In the genomic region with DNA sequence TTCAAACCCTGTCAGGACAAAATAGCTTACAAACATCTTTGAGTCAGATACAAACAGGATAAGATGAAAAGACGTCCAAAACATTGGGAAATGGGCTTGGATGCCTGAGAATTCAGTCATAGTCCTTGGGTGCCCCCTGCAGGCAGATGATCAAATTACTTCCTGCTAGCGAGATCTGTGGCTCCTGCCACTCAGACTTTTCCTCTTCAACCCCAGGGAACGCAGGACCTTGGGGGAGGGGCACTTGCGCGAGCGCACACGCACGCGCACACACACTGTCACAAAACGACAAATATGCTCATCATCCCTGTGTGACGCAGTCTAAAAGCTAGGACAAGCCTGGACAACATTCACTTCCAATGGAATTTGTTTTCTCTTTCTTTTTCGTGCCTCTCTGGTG, we compare ENCODE assay signal across 8 mouse cellular contexts. TPM values are rescaled to one million over a fixed set of nuclear protein-coding genes. Genes with fewer than 3 reads are reported as not detected.
DNase-seq lines count a peak whose midpoint lies in the region; ATAC-seq and TF ChIP-seq lines count a peak whose summit lies in the region.

No protein-coding gene starts in this region.

- peak overlapping the region; percentile 33 to 46 (median 42) for H3K4me3 ChIP-seq in CH12.LX (replicated peaks in 1 of 3; ENCODE audit: low read depth in 2 of 3, low read length in 2 of 3, poor library complexity in 1 of 3)
- peak overlapping the region; percentile 23; the same call in 1 of the 2 replicates for H3K4me3 ChIP-seq in forebrain, embryonic 13.5 days
- peak overlapping the region; percentile 40 for H3K4me3 ChIP-seq in liver, embryonic 15.5 days (replicated peaks)
- peak overlapping the region; percentile 3; the same call in 1 of the 2 replicates for H3K4me3 ChIP-seq in neural tube, embryonic 11.5 days (ENCODE audit: low read depth, low read length)
- H3K4me3 ChIP-seq in stomach, embryonic 16.5 days (replicated peaks; ENCODE audit: low read length) = peak overlapping the region; percentile 43

- intact Hi-C loops in heart, postnatal 10 days (cut with DNase I) = loop anchor here (1.0 to 5.0 kb wide), 3 partner anchors 58 to 392 kb away; no protein-coding TSS in a partner anchor

- no peak for TF ChIP-seq EP300 in CH12.LX (IDR thresholded peaks at IDR 0.05; ENCODE audit: low read length)

- no peak overlapping the region for H3K27ac ChIP-seq in CH12.LX (ENCODE audit: insufficient read depth, low read depth)
- no peak overlapping the region for H3K27ac ChIP-seq in forebrain, embryonic 13.5 days
- no peak overlapping the region for H3K27ac ChIP-seq in liver, embryonic 15.5 days (replicated peaks)
- no peak overlapping the region for H3K27ac ChIP-seq in neural tube, embryonic 11.5 days (ENCODE audit: low read depth, low read length)
- no peak overlapping the region for H3K27ac ChIP-seq in stomach, embryonic 16.5 days (ENCODE audit: low read length)

- peaks cover 22% of the 10 kb centered on the region for H3K79me2 ChIP-seq in CH12.LX (replicated peaks; ENCODE audit: control insufficient read depth, extremely low read depth, insufficient read depth, poor library complexity, severe bottlenecking)

- TF ChIP-seq CTCF in CH12.LX (conservative IDR thresholded peaks at IDR 0.05 in 1 of 2, IDR thresholded peaks at IDR 0.05 in 1 of 2; ENCODE audit: low read depth in 2 of 2, low read length in 2 of 2) = peak; percentile 68 to 87

- peak overlapping the region; percentile 19; the same call in 1 of the 2 replicates for H3K9ac ChIP-seq in CH12.LX (ENCODE audit: insufficient read depth, low read depth)
- H3K9ac ChIP-seq in forebrain, embryonic 13.5 days = no peak overlapping the region
- no peak overlapping the region for H3K9ac ChIP-seq in liver, embryonic 15.5 days
- no peak overlapping the region for H3K9ac ChIP-seq in neural tube, embryonic 11.5 days (ENCODE audit: low read length)
- peak overlapping the region; percentile 67 for H3K9ac ChIP-seq in stomach, embryonic 16.5 days (ENCODE audit: low read length)

- in situ Hi-C loops in CH12.LX (cut with MboI; ENCODE audit: low pct_ligation_motif_present, low pct_unique_long_range_greater_than_20kb, low sequenced_read_pairs) = loop anchor here (5.0 to 25.0 kb wide), 5 partner anchors 57 to 1547 kb away; partner anchors contain the start of gene Zfp64

- peaks cover 29% of the 10 kb centered on the region for H3K27me3 ChIP-seq in CH12.LX (replicated peaks)
- 0 out of 2 replicates have a peak, but pooled peaks cover 4% of the 10 kb centered on the region for H3K27me3 ChIP-seq in forebrain, embryonic 13.5 days
- no peaks in the 10 kb centered on the region; the same call in 1 of the 2 replicates for H3K27me3 ChIP-seq in liver, embryonic 15.5 days
- H3K27me3 ChIP-seq in neural tube, embryonic 11.5 days (ENCODE audit: control insufficient read depth, insufficient read depth, low read length) = no peaks in the 10 kb centered on the region
- H3K27me3 ChIP-seq in stomach, embryonic 16.5 days (ENCODE audit: control insufficient read depth, insufficient read depth, low read length) = no peaks in the 10 kb centered on the region; the same call in 1 of the 2 replicates

- WGBS in forebrain, embryonic 13.5 days = 3% methylated on average over 12 of the region's 12 CpGs
- WGBS in liver, embryonic 15.5 days (ENCODE audit: insufficient replicate concordance) = 3% methylated on average over 12 of the region's 12 CpGs
- WGBS in neural tube, embryonic 11.5 days = 5% methylated on average over 12 of the region's 12 CpGs
- WGBS in stomach, embryonic 16.5 days = 2% methylated on average over 12 of the region's 12 CpGs

- TF ChIP-seq RAD21 in CH12.LX (IDR thresholded peaks at IDR 0.05; ENCODE audit: low read depth, low read length) = peak; percentile 83

- no peak for ATAC-seq in forebrain, embryonic 13.5 days
- no peak for ATAC-seq in liver, embryonic 15.5 days (ENCODE audit: insufficient read depth)
- ATAC-seq in neural tube, embryonic 11.5 days (ENCODE audit: insufficient read depth, low FRiP score, low TSS enrichment) = no peak
- no peak for ATAC-seq in stomach, embryonic 16.5 days (ENCODE audit: insufficient read depth, low FRiP score)

- no peaks in the 10 kb centered on the region for H3K9me3 ChIP-seq in CH12.LX (replicated peaks; ENCODE audit: low read length)
- no peaks in the 10 kb centered on the region for H3K9me3 ChIP-seq in forebrain, embryonic 13.5 days (replicated peaks)
- no peaks in the 10 kb centered on the region for H3K9me3 ChIP-seq in liver, embryonic 15.5 days (replicated peaks)
- H3K9me3 ChIP-seq in neural tube, embryonic 11.5 days (ENCODE audit: control insufficient read depth, low read length) = no peaks in the 10 kb centered on the region
- no peaks in the 10 kb centered on the region for H3K9me3 ChIP-seq in stomach, embryonic 16.5 days (replicated peaks; ENCODE audit: control insufficient read depth, low read length)

- dilution Hi-C loops in CH12.LX (cut with MboI; ENCODE audit: extremely low pct_ligation_motif_present, extremely low pct_unique_long_range_greater_than_20kb, low sequenced_read_pairs) = no loop called here

- peaks cover 17 to 41% of the 10 kb centered on the region in 2 experiments for H3K4me1 ChIP-seq in CH12.LX (ENCODE audit: control insufficient read depth in 1 of 2, insufficient read depth in 2 of 2)
- peaks cover 27% of the 10 kb centered on the region for H3K4me1 ChIP-seq in forebrain, embryonic 13.5 days
- peaks cover 33% of the 10 kb centered on the region for H3K4me1 ChIP-seq in liver, embryonic 15.5 days (replicated peaks)
- H3K4me1 ChIP-seq in neural tube, embryonic 11.5 days (ENCODE audit: control insufficient read depth, insufficient read depth, low read length) = peaks cover 13% of the 10 kb centered on the region
- peaks cover 14% of the 10 kb centered on the region for H3K4me1 ChIP-seq in stomach, embryonic 16.5 days (ENCODE audit: control insufficient read depth, insufficient read depth, low read length)

- TF ChIP-seq POLR2A in CH12.LX (IDR thresholded peaks at IDR 0.05; ENCODE audit: low read depth, low read length) = no peak

- peaks cover 0 to 6% of the 10 kb centered on the region in 2 experiments for H3K36me3 ChIP-seq in CH12.LX (replicated peaks in 1 of 2; ENCODE audit: control insufficient read depth in 1 of 2, insufficient read depth in 1 of 2, low read length in 1 of 2)
- H3K36me3 ChIP-seq in forebrain, embryonic 13.5 days (ENCODE audit: poor library complexity, severe bottlenecking) = no peaks in the 10 kb centered on the region
- no peaks in the 10 kb centered on the region for H3K36me3 ChIP-seq in liver, embryonic 15.5 days (replicated peaks)
- H3K36me3 ChIP-seq in neural tube, embryonic 11.5 days (ENCODE audit: control insufficient read depth, insufficient read depth, low read length) = no peaks in the 10 kb centered on the region
- H3K36me3 ChIP-seq in stomach, embryonic 16.5 days (ENCODE audit: control insufficient read depth, insufficient read depth, low read length) = no peaks in the 10 kb centered on the region

- peak; percentile 82 for DNase-seq in CH12.LX (ENCODE audit: extremely low read depth)
- peak; percentile 76 for DNase-seq in c-Kit-positive CD71-positive TER-119-positive erythroid progenitor cells, embryonic 14.5 days (ENCODE audit: low spot score)
- peak; percentile 90 to 94 for DNase-seq in heart, postnatal 10 days
- peak; percentile 95 to 97 for DNase-seq in kidney, postnatal 4 days
- DNase-seq in neural tube, embryonic 11.5 days (ENCODE audit: low spot score) = peak; percentile 87

- peak overlapping the region; percentile 53 for H3K4me2 ChIP-seq in CH12.LX (ENCODE audit: insufficient read depth, low read depth, poor library complexity, severe bottlenecking)
- H3K4me2 ChIP-seq in forebrain, embryonic 13.5 days = peak overlapping the region; percentile 58
- peak overlapping the region; percentile 59 for H3K4me2 ChIP-seq in liver, embryonic 15.5 days
- H3K4me2 ChIP-seq in neural tube, embryonic 11.5 days (ENCODE audit: low read depth) = peak overlapping the region; percentile 36
- peak overlapping the region; percentile 67 for H3K4me2 ChIP-seq in stomach, embryonic 16.5 days (ENCODE audit: low read depth, low read length)

TF ChIP-seq in CH12.LX, 34 proteins besides CTCF, POLR2A, EP300 and RAD21 (continues in another document):
- peak; percentile 65; the same call in 1 of the 2 replicates for TF ChIP-seq CHD2 (IDR thresholded peaks at IDR 0.05; ENCODE audit: low read length)
- 0 out of 2 replicates have a peak, but pooled peaks have one; percentile 16 for TF ChIP-seq IRF4 (IDR thresholded peaks at IDR 0.05; ENCODE audit: low read depth, low read length)
- no peak for TF ChIP-seq ZKSCAN1 (IDR thresholded peaks at IDR 0.05; ENCODE audit: borderline replicate concordance, low read depth, low read length)
- TF ChIP-seq E2F4 (IDR thresholded peaks at IDR 0.05; ENCODE audit: insufficient replicate concordance, low read depth, low read length) = no peak
- no peak for TF ChIP-seq MAZ (IDR thresholded peaks at IDR 0.05; ENCODE audit: low read depth, low read length)
- TF ChIP-seq TBP (conservative IDR thresholded peaks at IDR 0.05; ENCODE audit: low read depth, low read length) = no peak
- TF ChIP-seq GABPA (IDR thresholded peaks at IDR 0.05; ENCODE audit: insufficient replicate concordance, low read depth, low read length) = no peak
- no peak for TF ChIP-seq USF1 (IDR thresholded peaks at IDR 0.05; ENCODE audit: low read depth, low read length)
- no peak for TF ChIP-seq ZNF384 (IDR thresholded peaks at IDR 0.05; ENCODE audit: low read depth, low read length)
- TF ChIP-seq MAFK (IDR thresholded peaks at IDR 0.05; ENCODE audit: insufficient replicate concordance, low read length) = no peak

RNA-seq across cellular contexts. Expression of gene Cyp24a1, which starts 11.9 kb away (rescaled TPM):
- not detected in 2 replicates for total RNA-seq in CH12.LX (2012; rRNA removed)
- total RNA-seq in CH12.LX (2014; rRNA removed) = not detected in 2 replicates
- not detected in 2 replicates for polyA plus RNA-seq in CH12.LX (2012; ENCODE audit: insufficient read length, low read depth)
- 0.13 TPM in 1 of 2 replicates, not detected in the other for polyA plus RNA-seq in forebrain, embryonic 13.5 days (2015; fragmentation: Nextera tagmentation; extraction: Ambion mirVana)
- total RNA-seq in heart, postnatal 10 days (2021) = not detected
- not detected in 2 replicates for polyA plus RNA-seq in liver, embryonic 15.5 days (2015; fragmentation: Nextera tagmentation; extraction: Ambion mirVana)
- polyA plus RNA-seq in neural tube, embryonic 11.5 days (2014; fragmentation: Nextera tagmentation; extraction: Ambion mirVana) = not detected in 2 replicates
- not detected in 2 replicates for polyA plus RNA-seq in stomach, embryonic 16.5 days (2015; fragmentation: Nextera tagmentation; extraction: Ambion mirVana)

RNA-seq across cellular contexts. Expression of gene Pfdn4, which starts 12.6 kb away (rescaled TPM):
- total RNA-seq in CH12.LX (2012; rRNA removed) = 56.2 and 68.1 TPM in 2 replicates
- total RNA-seq in CH12.LX (2014; rRNA removed) = 222 and 254 TPM in 2 replicates
- 68.8 and 77.8 TPM in 2 replicates for polyA plus RNA-seq in CH12.LX (2012; ENCODE audit: insufficient read length, low read depth)
- polyA plus RNA-seq in forebrain, embryonic 13.5 days (2015; fragmentation: Nextera tagmentation; extraction: Ambion mirVana) = 134 and 166 TPM in 2 replicates
- total RNA-seq in heart, postnatal 10 days (2021) = 10 to 100 TPM; 14.9 to 15.2 TPM
- polyA plus RNA-seq in liver, embryonic 15.5 days (2015; fragmentation: Nextera tagmentation; extraction: Ambion mirVana) = 21.9 and 29.2 TPM in 2 replicates
- polyA plus RNA-seq in neural tube, embryonic 11.5 days (2014; fragmentation: Nextera tagmentation; extraction: Ambion mirVana) = 124 and 128 TPM in 2 replicates
- polyA plus RNA-seq in stomach, embryonic 16.5 days (2015; fragmentation: Nextera tagmentation; extraction: Ambion mirVana) = 53.0 and 67.3 TPM in 2 replicates

Comparison
In these comparisons a context has a peak if more than half of its experiments do, and no peak if none do; other contexts are left out.
1. H3K9ac ChIP-seq: peak in CH12.LX (single experiment) and stomach, embryonic 16.5 days (single experiment); none in forebrain, embryonic 13.5 days (single experiment), liver, embryonic 15.5 days (single experiment) and neural tube, embryonic 11.5 days (single experiment).
2. Peak in every context shown above with its lines, with median percentiles within 50 percentile points of each other: DNase-seq, H3K4me2 ChIP-seq and H3K4me3 ChIP-seq.